Mouse (Mus musculus): ENCODE measurements around the gene Olfr1155. TPM values are rescaled to one million over a fixed set of nuclear protein-coding genes. Genes with fewer than 3 reads are reported as not detected.

Gene Olfr1155
- polyA plus RNA-seq (2017; shearing (Covaris generic)), result not detected

GRCm38 (mm10) chr2:87945037-87945436 is at the start of gene Olfr1155:
TSS of gene Olfr1155 (minus strand) at chr2:87945137.

GRCm38 (mm10) chr2:87989813-87990212 is 44.9 kb upstream of the Olfr1155 start, which contains the start of gene Olfr1158:
TSS of gene Olfr1158 (plus strand) at chr2:87990113.

GRCm38 (mm10) chr2:87974563-87974962 is 29.6 kb upstream of the Olfr1155 start, which contains the start of gene Olfr74:
TSS of gene Olfr74 (minus strand) at chr2:87974663.

GRCm38 (mm10) chr2:87968199-87968598 is 23.3 kb upstream of the Olfr1155 start, which contains the start of gene Olfr1157:
TSS of gene Olfr1157 (minus strand) at chr2:87968299.

GRCm38 (mm10) chr2:87953000-87953399 is 8.1 kb upstream of the Olfr1155 start, which contains the start of gene Olfr1156:
TSS of gene Olfr1156 (minus strand) at chr2:87953100.

GRCm38 (mm10) chr2:87905066-87905465 is 39.9 kb downstream of the Olfr1155 start, which contains the start of gene Olfr1154:
TSS of gene Olfr1154 (minus strand) at chr2:87905166.

GRCm38 (mm10) chr2:87894662-87895061 is 50.3 kb downstream of the Olfr1155 start, which contains the start of gene Olfr1153:
TSS of gene Olfr1153 (plus strand) at chr2:87894962.

Other genes starting within 250 kb of the Olfr1155 start
- gene Olfr1137, start 232.0 kb downstream of the Olfr1155 start, polyA plus RNA-seq (2017; shearing (Covaris generic)), result not detected
- not detected for gene Olfr1138, start 205.2 kb downstream of the Olfr1155 start, polyA plus RNA-seq (2017; shearing (Covaris generic))
- gene Olfr1140, start 201.4 kb downstream of the Olfr1155 start, polyA plus RNA-seq (2017; shearing (Covaris generic)), result not detected
- not detected for gene Olfr1141, start 191.1 kb downstream of the Olfr1155 start, polyA plus RNA-seq (2017; shearing (Covaris generic))
- not detected for gene Olfr152, start 165.7 kb downstream of the Olfr1155 start, polyA plus RNA-seq (2017; shearing (Covaris generic))
- not detected for gene Olfr1143, start 144.5 kb downstream of the Olfr1155 start, polyA plus RNA-seq (2017; shearing (Covaris generic))
- not detected for gene Olfr1145, start 135.3 kb downstream of the Olfr1155 start, polyA plus RNA-seq (2017; shearing (Covaris generic))
- gene Olfr1148, start 114.6 kb downstream of the Olfr1155 start, polyA plus RNA-seq (2017; shearing (Covaris generic)), result not detected
- gene Olfr1150-ps1, start 101.1 kb downstream of the Olfr1155 start, polyA plus RNA-seq (2017; shearing (Covaris generic)), result not detected
- 0.39 TPM for gene Olfr1151, start 89.3 kb downstream of the Olfr1155 start, polyA plus RNA-seq (2017; shearing (Covaris generic))
- gene Olfr1152, start 78.6 kb downstream of the Olfr1155 start, polyA plus RNA-seq (2017; shearing (Covaris generic)), result 0.07 TPM
- not detected for gene Olfr1153, start 50.2 kb downstream of the Olfr1155 start, polyA plus RNA-seq (2017; shearing (Covaris generic))
- gene Olfr1154, start 40.0 kb downstream of the Olfr1155 start, polyA plus RNA-seq (2017; shearing (Covaris generic)), result not detected
- 0.17 TPM for gene Olfr1156, start 8.0 kb upstream of the Olfr1155 start, polyA plus RNA-seq (2017; shearing (Covaris generic))
- gene Olfr1157, start 23.2 kb upstream of the Olfr1155 start, polyA plus RNA-seq (2017; shearing (Covaris generic)), result not detected
- gene Olfr74, start 29.5 kb upstream of the Olfr1155 start, polyA plus RNA-seq (2017; shearing (Covaris generic)), result not detected
- not detected for gene Olfr1158, start 45.0 kb upstream of the Olfr1155 start, polyA plus RNA-seq (2017; shearing (Covaris generic))
- 0.05 TPM for gene Olfr1160, start 63.1 kb upstream of the Olfr1155 start, polyA plus RNA-seq (2017; shearing (Covaris generic))
- not detected for gene Olfr1161, start 77.6 kb upstream of the Olfr1155 start, polyA plus RNA-seq (2017; shearing (Covaris generic))
- not detected for gene Olfr73, start 92.6 kb upstream of the Olfr1155 start, polyA plus RNA-seq (2017; shearing (Covaris generic))
- gene Olfr1162, start 106.0 kb upstream of the Olfr1155 start, polyA plus RNA-seq (2017; shearing (Covaris generic)), result not detected
- gene Olfr1163, start 126.7 kb upstream of the Olfr1155 start, polyA plus RNA-seq (2017; shearing (Covaris generic)), result not detected
- not detected for gene Olfr1164, start 148.8 kb upstream of the Olfr1155 start, polyA plus RNA-seq (2017; shearing (Covaris generic))
- gene Olfr1166, start 183.1 kb upstream of the Olfr1155 start, polyA plus RNA-seq (2017; shearing (Covaris generic)), result not detected
- 0.10 TPM for gene Olfr1167, start 210.1 kb upstream of the Olfr1155 start, polyA plus RNA-seq (2017; shearing (Covaris generic))
- gene Olfr1168, start 236.7 kb upstream of the Olfr1155 start, polyA plus RNA-seq (2017; shearing (Covaris generic)), result not detected

Data from naive thymus-derived CD4-positive, alpha-beta T cell, adult 5 months (primary cell).